Mouse (Mus musculus) olfactory bulb, adult 2 months (tissue): Measurements from ENCODE around the gene Gpr22. TPM values are rescaled to one million over a fixed set of nuclear protein-coding genes. Genes with fewer than 3 reads are reported as not detected.

Experiments
- H3K27ac ChIP-seq: fragments of 200-500 bp; 2 replicates; pipeline ENCODE4 v1.5.1; 2012; ENCODE audit warnings: low read depth, low read length; ENCODE audit not compliant: insufficient read depth
- H3K4me1 ChIP-seq: fragments of 200-500 bp; 2 replicates; pipeline ENCODE4 v1.6.1; 2012; ENCODE audit warnings: low read length; ENCODE audit not compliant: control insufficient read depth, insufficient read depth
- H3K4me3 ChIP-seq: fragments of 200-500 bp; 2 replicates; pipeline ENCODE4 v1.5.1; 2012; ENCODE audit warnings: mild to moderate bottlenecking, low read depth, low read length, moderate library complexity; ENCODE audit not compliant: insufficient read depth
- CTCF ChIP-seq: fragments of 200-500 bp; IDR thresholded peaks from 2 replicates; pipeline ENCODE4 v1.5.1; 2012; ENCODE audit warnings: low read depth, mild to moderate bottlenecking, low read length, moderate library complexity; ENCODE audit not compliant: insufficient read depth
- POLR2A ChIP-seq: fragments of 200-500 bp; IDR thresholded peaks from 2 replicates; pipeline ENCODE4 v1.6.1; 2012; ENCODE audit warnings: mild to moderate bottlenecking, low read depth, low read length, moderate library complexity; ENCODE audit not compliant: insufficient read depth
- WGBS: fragments of 180-500 bp; shearing (Covaris S2); methylation state at CpG from one replicate; pipeline ENCODE4 v1.1.7; 2018; 5-methylcytosine and 5-hydroxymethylcytosine counted together
- polyA plus RNA-seq: library from polyadenylated mRNA; stranded (reverse); fragments of >200 nt; gene quantifications from 2 replicates; pipeline ENCODE4 v1.2.4, GENCODE M21; 2012; ENCODE audit warnings: low replicate concordance; ENCODE audit not compliant: missing spikeins, insufficient read depth, insufficient read length

Gene Gpr22
- polyA plus RNA-seq: not detected in 2 replicates

GRCm38 (mm10) chr12:31713600-31713999, at the start of gene Gpr22:
Gpr22 (minus strand) TSS chr12:31713947.
- peak within 1 kb of the TSS; percentile 27 for H3K4me3 ChIP-seq
- TF ChIP-seq CTCF (no peak), POLR2A (no peak)
- WGBS: 45% methylated on average over 6 of the region's 6 CpGs

GRCm38 (mm10) chr12:31755885-31756755, 42.4 kb upstream of the Gpr22 start:
- Histone ChIP-seq H3K4me3 (no peak overlapping the region), H3K4me1 (0 out of 2 replicates have a peak, but pooled peaks cover 2% of the 10 kb centered on the region), H3K27ac (no peak overlapping the region)
- no peak for TF ChIP-seq POLR2A
- TF ChIP-seq CTCF: no peak
- WGBS: 35% methylated on average over 2 of the region's 2 CpGs

More at GRCm38 (mm10) chr12:31713600-31713999, at the start of gene Gpr22:
- H3K27ac ChIP-seq: peak within 1 kb of the TSS; percentile 73
- no peaks in the 10 kb centered on the region for H3K4me1 ChIP-seq

- 0 out of 2 replicates have a peak, but pooled peaks cover 2% of the 10 kb centered on the region for H3K4me1 ChIP-seq
- no peak overlapping the region for H3K4me3 ChIP-seq
- no peak overlapping the region for H3K27ac ChIP-seq
- TF ChIP-seq CTCF: no peak
- no peak for TF ChIP-seq POLR2A
- 90% methylated on average over 2 of the region's 2 CpGs for WGBS
Observed at GRCm38 (mm10) chr12:31754465-31754864, 40.7 kb upstream of the Gpr22 start.

GRCm38 (mm10) chr12:31749846-31750245, 36.1 kb upstream of the Gpr22 start:
- no peaks in the 10 kb centered on the region for H3K4me1 ChIP-seq
- TF ChIP-seq POLR2A: no peak
- no peak for TF ChIP-seq CTCF
- H3K27ac ChIP-seq: no peak overlapping the region
- 95% methylated on average over 4 of the region's 4 CpGs for whole genome bisulfite sequencing
- H3K4me3 ChIP-seq: no peak overlapping the region

- WGBS: 91% methylated on average over 8 of the region's 8 CpGs
- Histone ChIP-seq H3K4me3 (no peak overlapping the region), H3K4me1 (no peaks in the 10 kb centered on the region), H3K27ac (no peak overlapping the region)
- TF ChIP-seq CTCF (no peak), POLR2A (no peak)
Observed at GRCm38 (mm10) chr12:31747301-31747700, 33.6 kb upstream of the Gpr22 start.

- H3K27ac ChIP-seq: no peak overlapping the region
- H3K4me3 ChIP-seq: no peak overlapping the region
- WGBS: 85% methylated on average over 2 of the region's 2 CpGs
Observed at GRCm38 (mm10) chr12:31734616-31735015, 20.9 kb upstream of the Gpr22 start.

GRCm38 (mm10) chr12:31730126-31730525, 16.4 kb upstream of the Gpr22 start:
- H3K4me1 ChIP-seq: no peaks in the 10 kb centered on the region
- no peak for TF ChIP-seq CTCF
- H3K4me3 ChIP-seq: no peak overlapping the region
- WGBS: 92% methylated on average over 1 of the region's 1 CpGs
- no peak overlapping the region for H3K27ac ChIP-seq

More at GRCm38 (mm10) chr12:31734616-31735015, 20.9 kb upstream of the Gpr22 start:
- no peaks in the 10 kb centered on the region for H3K4me1 ChIP-seq
- TF ChIP-seq CTCF: no peak
- TF ChIP-seq POLR2A: no peak

- H3K27ac ChIP-seq: no peak overlapping the region
- TF ChIP-seq POLR2A: no peak
- TF ChIP-seq CTCF: no peak
- H3K4me3 ChIP-seq: no peak overlapping the region
- 86% methylated on average over 1 of the region's 1 CpGs for WGBS
- no peaks in the 10 kb centered on the region for H3K4me1 ChIP-seq
Observed at GRCm38 (mm10) chr12:31726707-31727106, 13.0 kb upstream of the Gpr22 start.

GRCm38 (mm10) chr12:31725511-31726275, 11.9 kb upstream of the Gpr22 start:
- no peaks in the 10 kb centered on the region for H3K4me1 ChIP-seq
- H3K4me3 ChIP-seq: no peak overlapping the region
- 91% methylated on average over 12 of the region's 12 CpGs for WGBS
- TF ChIP-seq POLR2A (no peak), CTCF (no peak)
- H3K27ac ChIP-seq: no peak overlapping the region
